Mouse (Mus musculus): Measurements from ENCODE around the gene Ntrk2.

Gene Ntrk2

GRCm38 (mm10) chr13:58806397-58806892 lies at the start of gene Ntrk2:
Gene Ntrk2, plus strand, starts transcription at chr13:58806569.
- peak; percentile 94 for DNase-seq (ENCODE audit: low spot score)

- no peak for DNase-seq (ENCODE audit: low spot score)
These were observed 45.3 kb upstream of the Ntrk2 start for GRCm38 (mm10) chr13:58761003-58761630.

- DNase-seq (ENCODE audit: low spot score), result no peak
These were observed 38.1 kb upstream of the Ntrk2 start for GRCm38 (mm10) chr13:58768258-58768657.

GRCm38 (mm10) chr13:58769438-58769837 lies 36.9 kb upstream of the Ntrk2 start:
- DNase-seq (ENCODE audit: low spot score), result no peak

GRCm38 (mm10) chr13:58779261-58779660 lies 27.1 kb upstream of the Ntrk2 start:
- no peak for DNase-seq (ENCODE audit: low spot score)

- DNase-seq (ENCODE audit: low spot score), result peak; percentile 69
These were observed 19.9 kb upstream of the Ntrk2 start for GRCm38 (mm10) chr13:58786476-58786875.

- DNase-seq (ENCODE audit: low spot score), result no peak
These were observed 15.6 kb upstream of the Ntrk2 start for GRCm38 (mm10) chr13:58790741-58791140.

GRCm38 (mm10) chr13:58797386-58797785 lies 9.0 kb upstream of the Ntrk2 start:
- DNase-seq (ENCODE audit: low spot score), result no peak

GRCm38 (mm10) chr13:58801291-58801690 lies 5.1 kb upstream of the Ntrk2 start:
- no peak for DNase-seq (ENCODE audit: low spot score)

- DNase-seq (ENCODE audit: low spot score), result no peak
These were observed 2.5 kb upstream of the Ntrk2 start for GRCm38 (mm10) chr13:58803882-58804281.

GRCm38 (mm10) chr13:58805833-58806232 lies 536 bp upstream of the Ntrk2 start:
- no peak for DNase-seq (ENCODE audit: low spot score)

GRCm38 (mm10) chr13:58806896-58807628 lies 693 bp downstream of the Ntrk2 start:
- DNase-seq (ENCODE audit: low spot score), result peak; percentile 37

GRCm38 (mm10) chr13:58807629-58808363 lies 1.4 kb downstream of the Ntrk2 start:
- peak; percentile 54 for DNase-seq (ENCODE audit: low spot score)

GRCm38 (mm10) chr13:58808381-58808821 lies 2.0 kb downstream of the Ntrk2 start:
- DNase-seq (ENCODE audit: low spot score), result peak; percentile 63

GRCm38 (mm10) chr13:58809930-58810329 lies 3.6 kb downstream of the Ntrk2 start:
- DNase-seq (ENCODE audit: low spot score), result no peak

GRCm38 (mm10) chr13:58824752-58825151 lies 18.4 kb downstream of the Ntrk2 start:
- DNase-seq (ENCODE audit: low spot score), result no peak

- DNase-seq (ENCODE audit: low spot score), result no peak
These were observed 20.2 kb downstream of the Ntrk2 start for GRCm38 (mm10) chr13:58826356-58827197.

- no peak for DNase-seq (ENCODE audit: low spot score)
These were observed 25.6 kb downstream of the Ntrk2 start for GRCm38 (mm10) chr13:58831999-58832398.

- DNase-seq (ENCODE audit: low spot score), result no peak
These were observed 28.4 kb downstream of the Ntrk2 start for GRCm38 (mm10) chr13:58834726-58835125.

GRCm38 (mm10) chr13:58836891-58837290 lies 30.5 kb downstream of the Ntrk2 start:
- no peak for DNase-seq (ENCODE audit: low spot score)

GRCm38 (mm10) chr13:58838110-58838509 lies 31.7 kb downstream of the Ntrk2 start:
- DNase-seq (ENCODE audit: low spot score), result no peak
